Mouse (Mus musculus): ENCODE data around the gene Sh3rf3. TPM values are rescaled to one million over a fixed set of nuclear protein-coding genes. Genes with fewer than 3 reads are reported as not detected.

The Sh3rf3 gene
- total RNA-seq, 4 experiments from 2014 or later: 33.9 to 40.3 (median 35.8) TPM

DNA sequence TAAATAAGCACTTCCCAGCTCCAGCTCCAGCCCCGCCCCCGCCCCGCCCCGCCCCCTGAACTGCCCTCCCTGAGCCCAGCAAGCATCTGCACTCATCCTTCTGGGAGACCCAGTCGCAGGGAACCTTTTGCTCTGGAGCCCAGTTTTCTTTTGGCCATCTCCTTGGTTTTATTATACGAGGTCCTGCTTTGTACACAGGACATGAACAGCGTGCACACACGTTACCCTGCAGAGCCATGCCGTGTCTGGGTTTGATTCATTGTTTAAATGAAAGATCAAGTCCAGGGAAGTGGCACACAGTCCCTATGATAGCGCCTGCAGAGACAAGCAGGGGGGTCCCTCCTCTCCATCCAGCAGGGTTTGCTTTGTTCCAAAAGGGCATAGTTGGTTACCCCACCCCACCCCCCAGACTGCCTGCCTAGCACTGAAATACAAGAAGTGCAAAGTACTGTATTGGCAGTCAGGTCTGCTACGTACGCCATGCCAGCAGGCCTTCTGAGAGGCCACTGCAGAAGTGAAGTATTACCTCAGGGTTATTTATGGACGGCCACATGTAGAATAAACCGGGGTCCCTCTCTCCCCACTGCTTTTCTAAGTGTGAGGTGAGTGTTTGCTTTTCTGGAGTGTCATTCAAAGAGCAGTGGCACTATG lies 41.5 kb downstream of the Sh3rf3 start:
- no peak for DNase-seq (ENCODE audit: low spot score in 2 of 2)

DNA sequence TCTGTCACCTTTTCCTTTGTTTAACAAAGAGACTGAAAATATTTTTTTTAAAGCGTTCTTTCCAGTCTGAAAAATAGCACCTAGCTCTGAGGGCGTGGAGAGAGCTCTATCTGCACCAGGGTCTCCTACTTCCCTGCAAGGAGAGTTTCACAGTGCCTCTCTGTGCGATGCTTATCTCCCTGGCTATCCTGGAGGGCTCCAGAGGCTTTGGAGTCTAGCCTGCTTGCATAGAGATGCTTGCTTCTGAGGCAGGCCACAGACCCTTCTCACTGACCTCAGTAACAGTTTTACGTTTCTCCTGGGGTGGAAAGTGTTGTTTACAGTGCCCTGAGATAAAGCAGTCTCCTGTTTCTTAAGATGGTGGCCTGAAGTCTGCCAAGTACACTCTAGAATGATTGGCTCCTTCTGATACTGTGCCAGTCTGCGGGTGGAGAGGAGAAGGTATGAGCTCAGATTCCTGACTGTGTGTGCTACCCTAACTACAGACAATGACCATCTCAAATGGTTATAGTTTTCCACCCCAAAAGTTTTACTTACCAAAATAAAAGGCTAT lies 42.1 kb downstream of the Sh3rf3 start:
- DNase-seq (ENCODE audit: low spot score in 2 of 2): no peak

DNA sequence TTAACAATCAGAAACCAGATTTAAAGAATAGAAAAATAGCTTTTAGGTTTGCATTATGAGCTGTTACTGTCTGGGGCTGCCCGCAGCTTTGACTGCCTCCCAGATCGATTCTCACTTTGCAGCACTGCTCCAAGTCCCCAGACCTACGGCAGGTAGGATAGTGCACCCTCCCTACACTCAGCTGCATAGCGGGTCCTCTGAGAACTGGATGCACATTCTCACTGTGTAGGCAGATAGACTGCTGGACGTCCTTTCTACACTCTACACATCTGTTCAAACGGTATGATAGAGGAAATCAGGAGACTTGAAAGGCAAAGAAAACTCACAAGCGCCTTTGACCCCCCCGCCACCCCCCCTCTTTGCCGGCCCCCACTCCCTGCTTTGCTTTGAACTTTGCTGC lies 42.7 kb downstream of the Sh3rf3 start:
- no peak for DNase-seq (ENCODE audit: low spot score in 2 of 2)

DNA sequence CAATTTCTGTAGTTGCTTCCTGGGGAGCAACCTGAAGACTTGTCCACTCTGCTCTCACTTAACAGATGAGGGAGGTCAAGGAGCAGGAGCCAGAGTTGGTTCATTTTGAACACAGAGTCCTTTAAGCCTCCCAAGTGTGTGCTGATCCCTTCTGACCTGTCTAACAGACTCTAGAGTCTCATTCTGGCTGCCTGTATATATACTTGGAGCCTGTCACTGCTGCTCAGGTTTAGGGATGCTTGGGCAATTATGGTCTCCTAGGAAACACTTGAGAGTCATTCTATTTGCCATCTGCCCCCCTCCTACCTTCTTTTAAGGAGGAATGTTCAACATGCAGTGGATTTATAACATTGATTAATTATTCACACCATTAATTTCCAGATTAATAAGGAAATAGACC lies 43.6 kb downstream of the Sh3rf3 start:
- DNase-seq (ENCODE audit: low spot score in 2 of 2): no peak

DNA sequence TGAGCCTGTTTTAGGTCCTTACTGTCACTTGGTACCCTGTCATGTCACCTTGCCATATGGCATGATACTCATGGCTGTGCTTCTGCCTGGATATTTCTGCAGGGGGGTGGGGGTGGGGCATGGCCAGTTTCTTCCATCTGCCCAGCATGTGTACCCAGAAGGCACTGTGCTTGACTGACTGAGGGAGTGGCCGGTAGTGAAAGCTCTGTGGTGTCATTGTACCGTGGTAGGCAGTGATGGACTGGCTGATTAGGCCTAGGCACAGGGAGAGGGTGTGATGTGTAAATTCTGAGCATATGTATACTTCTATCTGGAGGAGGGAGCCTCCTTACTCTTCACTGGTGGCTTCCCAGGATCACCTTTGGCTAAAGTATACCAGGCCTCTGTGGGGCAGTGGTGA lies 51.6 kb downstream of the Sh3rf3 start:
- DNase-seq (ENCODE audit: low spot score in 2 of 2): no peak

DNA sequence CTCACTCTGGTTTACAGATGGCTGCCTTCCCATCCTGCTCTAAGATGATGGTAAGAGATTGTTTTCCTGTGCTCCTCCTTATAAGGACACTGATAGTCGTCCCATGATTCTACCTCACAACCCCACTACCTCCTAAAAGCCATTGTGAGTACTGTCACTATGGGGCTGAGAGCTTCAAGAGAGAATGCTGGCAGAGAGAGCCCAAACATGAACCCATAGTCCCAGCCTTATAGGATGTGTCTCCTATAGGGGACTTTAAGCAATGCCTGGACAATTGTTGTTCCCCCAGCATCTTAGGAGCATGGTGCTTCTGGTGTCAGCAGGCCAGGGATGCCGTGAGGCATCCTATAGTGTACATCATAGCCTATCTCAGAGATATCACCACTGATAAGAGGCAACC lies 54.4 kb downstream of the Sh3rf3 start:
- DNase-seq (ENCODE audit: low spot score in 2 of 2): no peak

DNA sequence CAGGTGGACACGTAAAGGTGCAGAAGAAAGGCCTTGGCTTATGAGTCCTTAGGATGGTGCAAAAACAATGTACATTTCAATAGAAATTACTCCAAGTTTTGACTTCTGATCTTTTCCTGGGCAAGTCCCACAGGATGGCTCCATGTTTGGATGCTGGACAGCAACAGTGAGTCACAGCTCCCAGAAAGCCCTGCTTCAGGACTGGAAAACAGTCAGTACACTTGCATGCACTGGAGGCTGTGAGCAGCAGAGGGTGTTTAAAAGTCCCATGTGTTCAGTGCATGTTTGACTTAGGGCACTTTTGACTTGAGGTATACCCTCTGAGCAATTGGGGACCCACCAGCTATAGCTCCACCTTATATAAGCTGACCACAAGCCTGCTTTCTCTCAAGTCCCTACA lies 56.7 kb downstream of the Sh3rf3 start:
- DNase-seq (ENCODE audit: low spot score in 2 of 2): no peak

DNA sequence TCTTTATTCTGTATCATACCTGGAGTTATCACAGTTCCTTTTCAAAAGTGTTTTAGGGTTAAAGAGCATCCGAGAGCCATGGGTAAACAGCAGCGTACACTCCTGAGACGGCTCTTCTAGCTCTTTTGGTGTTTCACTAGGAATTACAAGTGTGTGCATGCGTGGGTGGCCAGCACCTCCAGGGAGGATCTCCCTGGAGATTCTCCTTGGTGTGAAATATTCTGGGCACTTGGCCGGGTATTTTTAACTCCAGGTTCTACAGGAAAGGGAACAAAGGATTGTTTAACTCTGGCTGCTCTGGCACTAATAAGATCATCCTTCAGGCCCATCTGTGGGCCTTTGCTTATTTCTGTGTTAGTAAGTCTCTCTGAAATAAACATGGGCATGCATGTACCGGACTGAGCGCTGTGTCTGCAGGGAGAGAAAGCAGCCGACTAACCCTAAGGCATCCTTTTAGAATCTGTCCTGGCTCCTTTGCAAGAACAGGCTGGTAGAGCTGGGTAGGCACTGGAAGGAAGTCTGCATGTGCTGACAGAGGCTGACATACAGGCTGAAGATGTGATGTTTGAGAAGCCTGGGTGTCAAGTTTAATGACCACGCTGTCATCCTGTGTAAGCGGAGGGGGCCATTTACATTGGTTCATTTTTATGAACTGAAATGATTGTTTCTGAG lies 58.1 kb downstream of the Sh3rf3 start:
- DNase-seq (ENCODE audit: low spot score in 2 of 2): peak; percentile 28 to 80

DNA sequence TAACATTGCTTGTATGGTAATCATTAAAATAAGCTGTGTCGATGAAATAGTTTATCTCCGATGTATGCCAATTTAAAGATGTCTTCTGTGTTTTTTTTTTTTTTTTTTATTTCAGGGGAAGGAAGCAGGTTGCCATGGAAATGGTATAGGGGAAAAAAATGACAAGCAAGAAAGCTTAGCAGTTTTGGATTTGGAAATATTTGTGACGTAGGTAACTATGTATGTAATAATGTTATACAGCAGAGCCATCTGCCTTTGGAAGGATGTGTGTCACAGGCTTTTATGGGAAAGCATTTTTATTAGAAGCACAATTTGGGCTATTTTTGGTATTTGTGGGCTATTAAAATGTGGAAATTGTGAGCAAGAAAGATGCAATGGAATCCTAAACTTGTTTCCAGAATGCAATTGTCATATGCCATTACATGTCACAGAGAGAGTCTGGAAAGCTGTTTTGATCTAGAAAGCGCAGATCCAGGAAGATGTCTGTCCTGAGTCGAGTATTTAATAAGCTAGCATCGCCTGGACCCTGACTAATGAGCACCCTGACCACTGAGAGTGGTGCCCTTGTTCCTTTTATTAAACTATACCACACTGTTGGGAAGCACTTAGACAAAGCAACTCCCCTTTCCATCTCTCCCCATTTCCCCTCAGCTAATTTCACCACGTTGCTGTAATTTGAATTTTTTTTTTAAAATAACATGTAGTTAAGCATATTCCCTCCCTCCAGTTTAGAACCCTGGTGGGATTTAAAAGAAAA lies 58.8 kb downstream of the Sh3rf3 start:
- no peak for DNase-seq (ENCODE audit: low spot score in 2 of 2)

DNA sequence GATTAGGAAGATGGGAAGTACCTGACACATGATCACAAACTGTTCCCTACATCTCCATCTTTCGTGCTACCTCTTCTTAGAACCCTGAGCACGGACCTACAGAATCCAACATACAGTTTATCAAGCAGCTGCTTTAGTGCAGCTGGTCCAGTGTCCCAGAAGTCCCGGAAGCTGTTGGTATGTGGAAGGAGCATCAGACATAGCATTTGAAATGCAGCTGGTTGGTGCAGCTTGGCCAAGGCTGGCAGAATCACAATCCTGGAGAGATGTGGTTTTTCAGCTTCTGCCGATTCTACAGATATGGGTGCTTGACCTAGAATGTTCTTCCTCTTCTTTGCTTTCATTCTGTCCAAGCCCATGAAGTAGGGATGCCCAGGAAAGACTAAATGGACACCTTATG lies 64.7 kb downstream of the Sh3rf3 start:
- DNase-seq (ENCODE audit: low spot score in 2 of 2): no peak

DNA sequence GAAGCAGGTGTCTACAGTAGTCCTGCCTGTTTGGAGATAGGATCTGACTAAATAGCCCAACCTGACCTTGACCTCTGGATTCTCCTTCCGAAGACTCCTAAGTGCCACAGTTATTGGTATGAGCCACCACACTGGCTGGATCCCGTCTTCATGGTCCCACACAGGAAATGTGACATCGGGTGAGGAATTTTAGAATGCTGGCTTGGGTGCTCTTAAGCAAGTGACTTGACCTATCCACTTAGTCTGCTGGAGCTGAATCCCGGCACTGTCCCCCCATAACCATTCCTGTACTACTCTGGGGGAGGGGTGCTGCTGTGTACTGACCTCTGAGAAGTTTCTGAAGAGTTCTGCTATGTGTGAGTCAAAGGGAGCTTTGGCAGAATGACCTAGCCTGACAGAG lies 65.5 kb downstream of the Sh3rf3 start:
- no peak for DNase-seq (ENCODE audit: low spot score in 2 of 2)

DNA sequence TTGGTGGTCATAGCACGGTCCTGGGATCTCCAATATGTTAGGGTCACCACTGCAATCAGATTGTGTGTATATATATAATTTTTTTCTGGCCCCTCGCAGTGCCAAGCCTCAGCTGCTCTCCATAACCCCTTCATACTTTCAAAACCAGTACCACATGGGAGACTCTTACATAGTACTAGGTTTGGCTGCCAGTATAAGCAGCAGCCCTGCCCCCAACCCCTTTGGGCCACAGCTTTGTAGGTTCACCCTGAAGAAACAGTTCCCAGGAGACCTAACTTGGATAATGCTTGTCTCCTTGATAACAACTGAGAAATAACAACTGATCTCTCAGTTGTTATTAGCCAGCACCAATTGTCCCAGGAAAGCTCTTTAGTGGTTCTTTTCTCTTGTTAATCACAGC lies 69.6 kb downstream of the Sh3rf3 start:
- no peak for DNase-seq (ENCODE audit: low spot score in 2 of 2)

DNA sequence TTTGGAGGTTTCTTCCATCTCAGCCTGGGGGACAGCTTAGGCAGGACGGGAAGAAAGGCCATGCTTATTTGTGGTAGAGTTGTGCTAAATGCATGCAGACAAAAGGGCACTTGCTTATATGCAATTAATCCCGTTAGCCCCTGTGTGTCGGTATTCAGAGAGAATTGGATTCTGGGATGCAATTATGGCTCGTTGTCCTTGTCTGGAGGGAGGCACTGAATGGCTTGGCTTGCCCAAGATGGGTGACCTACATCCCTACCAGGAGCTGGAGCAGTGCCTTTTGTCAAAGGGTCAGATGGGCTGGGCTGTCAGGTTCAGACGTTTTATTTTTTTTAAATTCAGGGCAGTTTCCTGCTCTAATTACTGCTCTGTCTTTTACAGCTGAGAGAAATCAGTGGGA lies 72.2 kb downstream of the Sh3rf3 start:
- no peak for DNase-seq (ENCODE audit: low spot score in 2 of 2)

DNA sequence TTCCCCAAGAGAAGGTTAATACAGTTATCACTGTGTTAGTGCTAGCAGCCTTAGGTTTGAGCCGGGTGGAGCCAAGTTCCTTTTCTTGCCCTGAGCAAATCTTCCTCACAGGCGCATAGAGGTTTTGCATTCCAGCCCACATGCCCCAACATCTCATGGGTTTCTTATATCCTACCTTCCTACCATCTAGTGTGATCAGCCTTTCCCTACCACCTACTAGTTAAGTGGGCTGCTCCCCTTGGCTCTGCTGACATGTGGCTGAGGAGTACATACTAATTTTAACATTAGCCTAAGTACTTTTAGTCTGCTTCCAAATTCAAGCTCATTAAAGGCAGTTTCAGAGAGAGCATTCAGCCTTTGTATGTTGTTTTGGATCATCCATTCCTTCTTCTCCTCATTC lies 72.7 kb downstream of the Sh3rf3 start:
- DNase-seq (ENCODE audit: low spot score in 2 of 2): no peak

DNA sequence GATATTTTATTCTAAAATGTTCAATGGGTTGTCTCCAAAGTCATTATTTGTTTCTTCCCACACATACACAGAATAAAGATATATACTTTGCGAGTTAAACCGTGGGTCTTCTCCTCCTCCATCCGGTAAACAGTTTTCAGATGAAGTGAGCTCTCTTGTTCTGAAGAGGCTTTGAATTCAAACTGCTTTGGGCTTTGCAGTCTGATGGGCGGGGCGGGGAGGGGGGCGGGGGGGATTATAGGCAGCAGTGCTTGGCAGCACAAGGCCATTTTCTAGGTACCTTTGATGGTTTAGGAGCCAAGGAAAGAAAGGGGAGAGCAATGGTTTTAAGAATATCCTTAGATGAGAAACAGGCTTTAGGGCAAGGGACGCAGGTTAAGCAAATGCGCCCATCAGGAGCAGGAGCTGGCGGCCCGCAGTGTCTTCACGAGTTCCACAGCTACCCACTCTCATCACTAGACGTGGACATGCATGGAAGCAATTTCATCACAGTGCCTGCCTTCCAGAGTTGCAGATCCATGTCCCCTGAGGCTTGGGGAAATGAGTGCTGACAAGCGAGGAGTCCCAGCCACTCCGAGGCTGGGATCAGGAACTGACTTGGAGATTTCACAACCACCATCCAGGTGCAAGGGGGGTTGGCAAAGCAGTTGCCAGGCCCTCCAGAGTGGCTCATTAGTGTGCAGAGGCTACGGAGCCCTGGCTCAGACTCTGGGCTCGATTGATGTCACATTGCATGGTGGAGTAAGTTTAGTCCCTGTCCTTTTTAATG lies 77.7 kb downstream of the Sh3rf3 start:
- DNase-seq (ENCODE audit: low spot score in 2 of 2): no peak

DNA sequence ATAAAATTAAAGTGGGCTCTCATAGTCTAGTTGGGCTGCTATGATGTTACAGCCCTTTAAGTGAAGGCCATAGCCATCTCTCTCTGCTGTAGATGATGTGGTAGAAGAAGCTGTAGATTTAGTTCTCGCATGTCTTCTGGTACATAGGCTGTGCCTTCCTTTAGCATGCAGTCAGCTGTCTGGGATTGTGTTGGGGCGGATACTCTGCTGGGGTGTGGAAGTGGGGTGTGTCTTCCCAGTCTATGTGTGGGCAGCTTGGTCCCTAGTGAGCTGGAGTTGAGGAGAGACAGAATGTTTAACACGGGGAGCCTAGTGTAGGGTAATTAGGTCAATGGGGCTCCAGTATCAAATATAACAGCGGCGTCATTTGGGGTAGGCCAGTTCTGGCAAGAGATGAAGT lies 82.3 kb downstream of the Sh3rf3 start:
- peak in 1 of 2 experiments; percentile 28 for DNase-seq (ENCODE audit: low spot score in 2 of 2)

DNA sequence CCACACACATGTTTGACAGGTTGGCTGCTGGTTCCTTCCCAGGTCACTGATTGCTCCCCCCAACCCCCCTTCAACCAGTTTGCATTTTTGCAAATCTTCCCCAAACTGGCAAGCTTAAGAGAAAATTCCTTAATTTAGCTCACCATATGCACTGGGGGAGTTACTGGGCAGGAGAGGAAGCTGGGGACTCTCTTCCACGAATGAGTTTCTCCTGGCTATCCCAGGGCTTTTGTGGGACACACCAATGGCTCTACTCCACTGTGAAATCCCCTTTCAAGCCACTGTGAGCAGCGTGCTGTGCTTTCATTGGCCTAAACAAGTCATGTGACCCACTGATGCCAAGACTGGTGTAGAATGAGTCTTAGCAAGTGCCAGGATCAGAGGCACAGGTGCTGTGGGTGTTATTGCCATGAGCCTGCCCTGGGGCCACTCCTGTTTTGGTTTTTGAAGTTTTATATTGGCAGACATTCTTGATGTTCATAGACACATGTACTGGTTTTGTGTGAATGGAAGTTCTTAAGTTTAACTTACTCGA lies 83.9 kb downstream of the Sh3rf3 start:
- no peak for DNase-seq (ENCODE audit: low spot score in 2 of 2)

DNA sequence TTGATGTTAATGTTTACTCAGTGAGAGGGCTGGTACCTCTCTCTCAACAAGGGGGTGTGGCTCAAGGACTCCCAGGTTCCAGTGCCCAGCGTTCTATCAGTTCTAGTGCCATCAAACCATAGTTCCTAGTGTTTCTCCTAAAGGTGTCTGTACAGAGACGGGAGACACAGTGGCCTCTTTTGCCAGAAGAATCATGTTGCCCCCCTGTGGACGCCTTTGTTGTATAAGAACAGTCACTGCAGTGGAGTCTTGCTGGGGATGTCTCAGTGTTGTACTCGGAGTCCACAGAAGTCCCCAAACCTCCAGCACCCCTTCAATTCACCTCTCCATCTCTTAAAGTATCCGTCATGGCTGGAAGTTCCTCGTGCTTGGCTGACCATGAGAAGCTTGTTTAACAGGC lies 92.1 kb downstream of the Sh3rf3 start:
- no peak for DNase-seq (ENCODE audit: low spot score in 2 of 2)

DNA sequence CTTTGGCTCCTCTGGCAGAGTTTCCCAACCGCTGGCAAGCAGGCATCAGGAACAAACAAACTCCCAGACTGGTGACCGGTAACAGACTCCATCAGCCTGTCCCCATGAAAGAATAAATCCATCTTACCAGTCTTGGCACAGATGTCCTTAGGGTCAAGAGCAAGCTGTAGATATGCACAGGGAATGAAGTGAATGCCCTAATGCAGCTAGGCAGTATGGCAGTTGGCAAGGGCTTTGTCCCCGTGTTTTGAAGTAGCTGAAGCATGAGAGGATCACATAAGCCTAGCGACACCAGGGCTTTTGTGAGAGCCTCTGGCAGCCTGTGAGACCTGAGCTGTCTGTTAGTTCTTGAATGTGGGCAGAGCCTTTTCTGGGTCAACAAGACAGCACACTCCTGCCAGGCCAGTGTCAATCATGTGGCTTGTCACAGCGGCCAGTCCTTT lies 93.9 kb downstream of the Sh3rf3 start:
- no peak for DNase-seq (ENCODE audit: low spot score in 2 of 2)

DNA sequence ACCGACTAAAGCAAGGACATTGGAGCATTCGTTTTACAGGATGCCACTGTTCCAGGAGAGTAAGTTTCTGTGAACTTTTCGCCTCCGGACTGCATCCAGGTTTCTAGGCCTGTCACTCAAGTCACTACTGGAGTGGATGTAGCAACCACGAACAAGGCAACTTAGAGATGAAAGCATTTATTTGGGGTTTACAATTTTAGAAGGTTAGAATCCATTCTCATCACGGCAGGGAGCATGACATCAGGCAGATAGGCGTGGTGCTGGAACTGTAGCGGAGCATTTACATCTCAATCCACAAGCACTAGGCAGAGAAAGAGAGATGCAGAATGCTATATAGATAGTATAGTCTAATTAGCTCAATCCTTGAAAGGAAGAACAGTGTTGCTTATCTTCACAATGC lies 95.3 kb downstream of the Sh3rf3 start:
- no peak for DNase-seq (ENCODE audit: low spot score in 2 of 2)
